Mouse (Mus musculus) stomach, embryonic 14.5 days (tissue): ENCODE results near the gene Ehd4. TPM values are rescaled to one million over a fixed set of nuclear protein-coding genes. Genes with fewer than 3 reads are reported as not detected.

Source experiments
- ATAC-seq: fragments of 200-750 bp; cut with Nextera tagmentation; 2 replicates; pipeline ENCODE4 v1.8.0; 2017; ENCODE audit warnings: low read depth, moderate TSS enrichment; ENCODE audit not compliant: insufficient number of reproducible peaks, insufficient read depth, low FRiP score
- H3K27ac ChIP-seq: fragments of 300-500 bp; sonication (generic); 2 replicates; pipeline ENCODE4 v1.5.1; 2014; ENCODE audit warnings: mild to moderate bottlenecking, low read length, moderate library complexity, mixed read lengths
- H3K27me3 ChIP-seq: fragments of 300-500 bp; sonication (generic); 2 replicates; pipeline ENCODE4 v1.6.1; 2014; ENCODE audit warnings: low read length, control low read depth, mixed read lengths; ENCODE audit not compliant: control insufficient read depth, insufficient read depth
- H3K36me3 ChIP-seq: fragments of 300-500 bp; sonication (generic); 2 replicates; pipeline ENCODE4 v1.6.1; 2014; ENCODE audit warnings: mild to moderate bottlenecking, control low read depth, low read length, moderate library complexity, mixed read lengths; ENCODE audit not compliant: control insufficient read depth, insufficient read depth
- H3K4me1 ChIP-seq: fragments of 300-500 bp; sonication (generic); 2 replicates; pipeline ENCODE4 v1.6.1; 2014; ENCODE audit warnings: low read length, control low read depth, mixed read lengths; ENCODE audit not compliant: control insufficient read depth, insufficient read depth
- H3K4me2 ChIP-seq: fragments of 300-500 bp; sonication (generic); replicated peaks from 2 replicates; pipeline ENCODE4 v1.6.1; 2014; ENCODE audit warnings: low read depth, low read length, control low read depth
- H3K4me3 ChIP-seq: fragments of 300-500 bp; sonication (generic); 2 replicates; pipeline ENCODE4 v1.5.1; 2014; ENCODE audit warnings: low read depth, low read length, control low read depth
- H3K9ac ChIP-seq: fragments of 300-500 bp; sonication (generic); replicated peaks from 2 replicates; pipeline ENCODE4 v1.6.1; 2014; ENCODE audit warnings: low read depth, mild to moderate bottlenecking, control low read depth, low read length, moderate library complexity, mixed read lengths
- H3K9me3 ChIP-seq: fragments of 300-500 bp; sonication (generic); 2 replicates; pipeline ENCODE4 v1.6.1; 2016; ENCODE audit warnings: low read depth, low read length, control low read depth; ENCODE audit not compliant: control insufficient read depth
- WGBS: fragments of 180-500 bp; shearing (Covaris S2); extraction: QIAGEN DNeasy Blood & Tissue Kit; methylation state at CpG from one replicate; pipeline ENCODE4 v1.1.7; 2014; 5-methylcytosine and 5-hydroxymethylcytosine counted together
- polyA plus RNA-seq: library from polyadenylated mRNA; unstranded; fragments of >200 nt; fragmentation: Nextera tagmentation; extraction: Ambion mirVana; gene quantifications from 2 replicates; pipeline ENCODE4 v1.2.1, GENCODE M21; 2014

Ehd4 gene
- polyA plus RNA-seq, 1 experiment from 2014 or later: 32.8 TPM

DNA sequence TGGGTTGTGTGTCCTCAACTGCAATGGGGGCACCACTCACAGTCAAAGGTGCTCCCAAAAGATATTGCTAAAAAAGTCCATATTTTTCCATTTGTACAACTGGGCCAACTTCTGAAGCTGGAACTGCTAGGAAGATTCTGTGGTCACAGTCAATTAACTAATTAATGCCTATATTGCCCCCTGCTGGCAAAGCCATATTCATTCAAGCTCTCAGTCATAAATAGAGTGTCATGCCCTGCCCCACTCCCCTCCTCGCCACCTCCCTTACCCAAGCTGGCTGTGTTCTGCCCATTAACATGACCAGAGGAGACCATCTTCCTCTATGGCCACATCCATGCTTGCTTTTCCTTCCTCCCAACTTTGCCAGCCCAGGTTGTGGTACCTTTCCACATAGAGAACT lies 16.3 kb upstream of the Ehd4 start:
- no peaks in the 10 kb centered on the region for H3K36me3 ChIP-seq
- no peaks in the 10 kb centered on the region for H3K27me3 ChIP-seq
- 54% methylated on average over 1 of the region's 1 CpGs for WGBS
- ATAC-seq: no peak
- no peaks in the 10 kb centered on the region for H3K4me1 ChIP-seq
- no peaks in the 10 kb centered on the region for H3K9me3 ChIP-seq
- H3K9ac ChIP-seq: no peak overlapping the region
- no peak overlapping the region for H3K4me2 ChIP-seq
- no peak overlapping the region for H3K4me3 ChIP-seq
- H3K27ac ChIP-seq: no peak overlapping the region

GRCm38 (mm10) chr2:120169382-120169781 lies 15.0 kb upstream of the Ehd4 start:
- Histone ChIP-seq H3K27ac (no peak overlapping the region), H3K27me3 (no peaks in the 10 kb centered on the region), H3K9me3 (no peaks in the 10 kb centered on the region), H3K4me3 (no peak overlapping the region), H3K4me2 (no peak overlapping the region), H3K4me1 (no peaks in the 10 kb centered on the region), H3K36me3 (no peaks in the 10 kb centered on the region), H3K9ac (no peak overlapping the region)
- no peak for ATAC-seq
- 88% methylated on average over 3 of the region's 3 CpGs for WGBS

DNA sequence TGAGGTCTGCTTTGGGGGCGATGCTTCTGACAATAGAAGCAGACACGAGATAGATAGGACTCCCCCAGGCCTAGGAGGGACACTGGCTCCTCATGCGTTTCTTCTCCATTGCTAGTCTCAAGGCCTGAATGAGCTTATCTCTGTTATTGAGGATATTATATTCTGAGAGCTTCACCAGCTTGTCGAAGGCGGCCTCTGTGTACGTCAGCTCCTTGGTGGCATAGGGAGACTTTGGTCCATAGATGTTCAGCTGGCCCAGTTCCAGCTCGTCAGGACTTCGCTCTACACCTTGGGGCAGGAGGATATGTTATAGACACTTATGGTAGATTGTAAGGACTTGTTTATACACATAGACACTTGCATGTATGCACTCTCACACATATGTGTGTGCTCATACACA lies 13.4 kb upstream of the Ehd4 start:
- Histone ChIP-seq H3K9me3 (no peaks in the 10 kb centered on the region), H3K4me2 (no peak overlapping the region), H3K27me3 (no peaks in the 10 kb centered on the region), H3K4me3 (no peak overlapping the region), H3K9ac (no peak overlapping the region), H3K4me1 (no peaks in the 10 kb centered on the region), H3K36me3 (no peaks in the 10 kb centered on the region), H3K27ac (no peak overlapping the region)
- WGBS: 90% methylated on average over 8 of the region's 8 CpGs
- no peak for ATAC-seq

- no peak overlapping the region for H3K4me3 ChIP-seq
- no peak overlapping the region for H3K4me2 ChIP-seq
- H3K9me3 ChIP-seq: no peaks in the 10 kb centered on the region
- no peaks in the 10 kb centered on the region for H3K36me3 ChIP-seq
- no peak overlapping the region for H3K9ac ChIP-seq
- no peaks in the 10 kb centered on the region for H3K4me1 ChIP-seq
- WGBS: 70% methylated on average over 10 of the region's 10 CpGs
- no peak overlapping the region for H3K27ac ChIP-seq
- no peaks in the 10 kb centered on the region for H3K27me3 ChIP-seq
- ATAC-seq: no peak
Observed at GRCm38 (mm10) chr2:120165474-120165873, 11.1 kb upstream of the Ehd4 start.

GRCm38 (mm10) chr2:120159434-120159833 lies 5.0 kb upstream of the Ehd4 start:
- no peaks in the 10 kb centered on the region for H3K4me1 ChIP-seq
- WGBS: 82% methylated on average over 2 of the region's 2 CpGs
- no peaks in the 10 kb centered on the region for H3K27me3 ChIP-seq
- H3K9ac ChIP-seq: no peak overlapping the region
- H3K4me2 ChIP-seq: no peak overlapping the region
- no peak overlapping the region for H3K4me3 ChIP-seq
- H3K27ac ChIP-seq: no peak overlapping the region
- no peaks in the 10 kb centered on the region for H3K36me3 ChIP-seq
- ATAC-seq: no peak
- no peaks in the 10 kb centered on the region for H3K9me3 ChIP-seq

DNA sequence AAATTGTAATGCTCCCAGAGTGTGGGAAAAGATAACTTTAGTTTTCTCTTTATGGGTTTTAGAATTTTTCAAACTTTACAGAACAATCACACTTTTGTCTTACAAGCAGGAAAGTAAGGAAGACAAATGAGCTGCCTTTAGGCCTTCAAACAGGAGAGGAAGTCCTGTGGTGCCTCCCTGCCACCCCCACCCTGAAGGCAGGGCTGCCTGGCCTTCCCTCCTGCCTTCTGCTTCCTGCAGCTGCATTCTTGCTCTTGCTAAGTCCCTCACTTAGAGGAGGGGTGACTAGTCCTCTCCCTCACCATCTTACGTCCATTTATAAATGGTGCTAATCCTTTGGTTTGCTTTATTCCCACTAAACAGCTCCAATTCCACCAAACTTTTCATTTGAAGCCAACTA lies 4.4 kb upstream of the Ehd4 start:
- Histone ChIP-seq H3K27ac (no peak overlapping the region), H3K4me2 (no peak overlapping the region), H3K27me3 (no peaks in the 10 kb centered on the region), H3K9ac (no peak overlapping the region), H3K9me3 (no peaks in the 10 kb centered on the region), H3K4me3 (no peak overlapping the region), H3K36me3 (no peaks in the 10 kb centered on the region), H3K4me1 (no peaks in the 10 kb centered on the region)
- ATAC-seq: no peak
- 21% methylated on average over 1 of the region's 1 CpGs for WGBS

GRCm38 (mm10) chr2:120158016-120158415 lies 3.6 kb upstream of the Ehd4 start:
- Histone ChIP-seq H3K27me3 (no peaks in the 10 kb centered on the region), H3K9ac (no peak overlapping the region), H3K4me1 (no peaks in the 10 kb centered on the region), H3K9me3 (no peaks in the 10 kb centered on the region), H3K4me3 (no peak overlapping the region), H3K27ac (no peak overlapping the region), H3K36me3 (no peaks in the 10 kb centered on the region), H3K4me2 (no peak overlapping the region)
- ATAC-seq: no peak
- 61% methylated on average over 5 of the region's 5 CpGs for WGBS

- ATAC-seq: no peak
- Histone ChIP-seq H3K27ac (no peak overlapping the region), H3K27me3 (no peaks in the 10 kb centered on the region), H3K4me2 (no peak overlapping the region), H3K4me1 (no peaks in the 10 kb centered on the region), H3K36me3 (no peaks in the 10 kb centered on the region), H3K4me3 (no peak overlapping the region), H3K9me3 (no peaks in the 10 kb centered on the region), H3K9ac (no peak overlapping the region)
- 71% methylated on average over 2 of the region's 2 CpGs for WGBS
Observed at GRCm38 (mm10) chr2:120157606-120158005, 3.2 kb upstream of the Ehd4 start.

- H3K27me3 ChIP-seq: no peaks in the 10 kb centered on the region
- no peaks in the 10 kb centered on the region for H3K4me1 ChIP-seq
- 2% methylated on average over 38 of the region's 38 CpGs for WGBS
- peak overlapping the region; percentile 39; the same call in 1 of the 2 replicates for H3K27ac ChIP-seq
- H3K36me3 ChIP-seq: no peaks in the 10 kb centered on the region
- peak overlapping the region; percentile 58 for H3K9ac ChIP-seq
- H3K4me2 ChIP-seq: peak overlapping the region; percentile 100
- no peaks in the 10 kb centered on the region for H3K9me3 ChIP-seq
- ATAC-seq: peak; percentile 48
- peak overlapping the region; percentile 75 for H3K4me3 ChIP-seq
Observed at GRCm38 (mm10) chr2:120153586-120154360, 633 bp downstream of the Ehd4 start.
